Mouse (Mus musculus) kidney, embryonic 14.5 days (tissue): Measurements from ENCODE around the gene Cds2. TPM values are rescaled to one million over a fixed set of nuclear protein-coding genes. Genes with fewer than 3 reads are reported as not detected.

Source experiments
- ATAC-seq: fragments of 200-750 bp; cut with Nextera tagmentation; 2 replicates; pipeline ENCODE4 v1.8.0; 2017; ENCODE audit warnings: moderate number of reproducible peaks, mild to moderate bottlenecking, moderate TSS enrichment, moderate library complexity; ENCODE audit not compliant: low FRiP score, low TSS enrichment
- H3K27ac ChIP-seq: fragments of 300-500 bp; sonication (generic); 2 replicates; pipeline ENCODE4 v1.5.1; 2014; ENCODE audit warnings: low read depth, mild to moderate bottlenecking, low read length, moderate library complexity, mixed read lengths
- H3K27me3 ChIP-seq: fragments of 300-500 bp; sonication (generic); 2 replicates; pipeline ENCODE4 v1.6.1; 2014; ENCODE audit warnings: mild to moderate bottlenecking, low read length; ENCODE audit not compliant: control insufficient read depth, insufficient read depth
- H3K36me3 ChIP-seq: fragments of 300-500 bp; sonication (generic); 2 replicates; pipeline ENCODE4 v1.6.1; 2014; ENCODE audit warnings: low read length, mixed read lengths; ENCODE audit not compliant: control insufficient read depth, insufficient read depth
- H3K4me1 ChIP-seq: fragments of 300-500 bp; sonication (generic); 2 replicates; pipeline ENCODE4 v1.6.1; 2014; ENCODE audit warnings: low read length, mixed read lengths; ENCODE audit not compliant: control insufficient read depth, insufficient read depth
- H3K4me2 ChIP-seq: fragments of 300-500 bp; sonication (generic); replicated peaks from 2 replicates; pipeline ENCODE4 v1.6.1; 2014; ENCODE audit warnings: low read depth, mild to moderate bottlenecking, low read length
- H3K4me3 ChIP-seq: fragments of 300-500 bp; sonication (generic); 2 replicates; pipeline ENCODE4 v1.5.1; 2014; ENCODE audit warnings: mild to moderate bottlenecking, low read length
- H3K9ac ChIP-seq: fragments of 300-500 bp; sonication (generic); 2 replicates; pipeline ENCODE4 v1.6.1; 2014; ENCODE audit warnings: low read depth, mild to moderate bottlenecking, low read length, moderate library complexity
- H3K9me3 ChIP-seq: fragments of 300-500 bp; sonication (generic); 2 replicates; pipeline ENCODE4 v1.6.1; 2016; ENCODE audit warnings: low read length; ENCODE audit not compliant: control insufficient read depth
- WGBS: fragments of 180-500 bp; shearing (Covaris S2); extraction: QIAGEN DNeasy Blood & Tissue Kit; methylation state at CpG from one replicate; pipeline ENCODE4 v1.1.7; 2014; 5-methylcytosine and 5-hydroxymethylcytosine counted together
- polyA plus RNA-seq: library from polyadenylated mRNA; unstranded; fragments of >200 nt; fragmentation: Nextera tagmentation; extraction: Ambion mirVana; gene quantifications from 2 replicates; pipeline ENCODE4 v1.2.1, GENCODE M21; 2014

The Cds2 gene
- polyA plus RNA-seq, 1 experiment from 2014 or later: 24.4 TPM

GRCm38 (mm10) chr2:132276249-132276648 is 13.3 kb downstream of the Cds2 start:
- 72% methylated on average over 4 of the region's 4 CpGs for WGBS
- ATAC-seq: no peak
- Histone ChIP-seq H3K4me1 (peaks cover 5% of the 10 kb centered on the region; the same call in 1 of the 2 replicates), H3K4me3 (no peak overlapping the region), H3K9ac (no peak overlapping the region), H3K4me2 (no peak overlapping the region), H3K36me3 (no peaks in the 10 kb centered on the region), H3K27ac (no peak overlapping the region), H3K27me3 (no peaks in the 10 kb centered on the region), H3K9me3 (no peaks in the 10 kb centered on the region; the same call in 1 of the 2 replicates)

DNA sequence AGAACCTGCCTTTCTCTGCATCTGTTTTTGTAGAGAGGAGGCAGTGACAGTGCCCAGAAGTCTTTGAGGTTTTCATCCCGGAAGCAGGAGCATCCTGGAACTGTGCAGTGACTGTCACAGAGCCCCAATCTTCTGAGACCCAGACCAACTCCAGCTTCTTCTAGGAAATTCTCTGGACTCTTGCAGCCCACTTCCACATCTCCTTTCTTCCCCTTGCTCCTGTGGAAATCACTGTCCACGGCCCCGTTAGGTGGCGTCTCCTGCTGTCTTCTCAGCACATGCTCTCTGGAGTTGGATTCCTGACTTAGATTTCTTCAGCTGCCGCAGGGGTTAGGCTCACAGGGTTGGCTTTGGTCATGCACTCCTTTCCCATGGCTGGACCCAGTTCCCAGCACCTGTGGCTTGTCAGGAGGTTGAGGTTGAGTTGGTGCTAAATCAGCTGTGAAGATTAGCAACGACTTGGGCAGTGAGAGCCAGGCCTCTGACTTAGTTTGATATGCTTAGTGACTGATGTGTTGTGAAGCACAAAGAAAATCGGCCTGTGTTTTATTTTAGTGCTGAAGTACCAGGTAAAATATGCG is 15.4 kb downstream of the Cds2 start:
- 46% methylated on average over 8 of the region's 8 CpGs for WGBS
- no peaks in the 10 kb centered on the region; the same call in 1 of the 2 replicates for H3K9me3 ChIP-seq
- peak; percentile 68; the same call in 1 of the 2 replicates for ATAC-seq
- peaks cover 24% of the 10 kb centered on the region for H3K4me1 ChIP-seq
- no peak overlapping the region for H3K4me2 ChIP-seq
- peak overlapping the region; percentile 6; the same call in 1 of the 2 replicates for H3K27ac ChIP-seq
- no peaks in the 10 kb centered on the region for H3K27me3 ChIP-seq
- H3K36me3 ChIP-seq: no peaks in the 10 kb centered on the region
- no peak overlapping the region for H3K9ac ChIP-seq
- H3K4me3 ChIP-seq: no peak overlapping the region

GRCm38 (mm10) chr2:132279336-132279882 is 16.5 kb downstream of the Cds2 start:
- ATAC-seq: no peak
- H3K4me1 ChIP-seq: peaks cover 24% of the 10 kb centered on the region

DNA sequence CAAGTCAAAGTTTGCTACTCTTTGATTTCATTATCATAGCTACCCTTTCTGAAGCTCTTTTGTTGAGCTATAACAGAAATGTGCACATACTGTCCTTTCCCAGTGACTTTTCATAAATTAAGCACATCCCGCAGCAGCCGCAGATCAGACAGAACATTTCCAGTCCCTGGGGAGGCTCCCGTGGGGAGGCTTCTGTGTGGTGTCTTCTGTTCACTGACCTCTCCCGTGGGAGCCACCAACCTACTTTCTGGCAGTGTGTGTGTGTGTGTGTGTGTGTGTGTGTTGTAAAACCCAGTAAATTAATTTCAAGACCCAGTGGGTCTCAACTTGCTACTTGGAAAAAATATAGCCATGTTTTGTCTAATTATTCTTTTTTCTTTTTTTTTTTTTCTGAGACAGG is 17.0 kb downstream of the Cds2 start:
- Histone ChIP-seq H3K36me3 (no peaks in the 10 kb centered on the region), H3K9ac (no peak overlapping the region), H3K27ac (no peak overlapping the region), H3K4me1 (peaks cover 24% of the 10 kb centered on the region), H3K27me3 (no peaks in the 10 kb centered on the region), H3K9me3 (no peaks in the 10 kb centered on the region), H3K4me3 (no peak overlapping the region), H3K4me2 (no peak overlapping the region)
- ATAC-seq: no peak
- 56% methylated on average over 4 of the region's 4 CpGs for WGBS

More at GRCm38 (mm10) chr2:132279336-132279882, 16.5 kb downstream of the Cds2 start:
- Histone ChIP-seq H3K27ac (no peak overlapping the region), H3K27me3 (no peaks in the 10 kb centered on the region), H3K4me2 (no peak overlapping the region), H3K9ac (no peak overlapping the region), H3K4me3 (no peak overlapping the region), H3K9me3 (no peaks in the 10 kb centered on the region), H3K36me3 (no peaks in the 10 kb centered on the region)
- WGBS: 58% methylated on average over 3 of the region's 3 CpGs

DNA sequence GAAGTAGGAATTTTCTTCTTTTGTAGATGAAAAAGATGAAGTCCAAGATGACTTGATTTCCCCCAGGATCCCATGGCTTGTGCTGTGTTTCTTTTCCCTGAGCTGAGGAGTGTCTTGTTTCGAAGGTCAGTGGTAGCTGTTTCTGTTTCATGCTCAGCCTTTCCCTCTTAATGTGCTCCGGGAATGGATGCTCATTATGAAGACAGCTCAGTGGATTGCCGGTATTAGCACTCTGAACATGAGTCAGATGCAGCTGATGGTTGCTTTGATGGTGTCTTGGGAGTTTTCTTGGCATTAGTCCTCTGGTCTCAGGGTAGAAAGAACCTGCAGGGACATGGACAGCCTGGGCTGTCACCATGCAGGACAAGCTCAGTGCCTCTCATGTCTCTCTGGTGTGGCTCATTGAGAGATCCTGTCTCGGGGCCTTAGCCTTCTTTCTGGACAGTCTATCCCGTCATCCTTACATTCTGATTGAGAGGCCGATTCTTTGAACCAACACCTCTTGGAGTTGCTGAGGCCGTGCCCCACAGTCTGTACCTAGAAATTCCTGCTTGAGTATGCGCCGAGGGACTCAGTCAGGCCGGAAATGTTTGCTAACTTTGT is 17.7 kb downstream of the Cds2 start:
- 89% methylated on average over 10 of the region's 10 CpGs for WGBS
- Histone ChIP-seq H3K27me3 (no peaks in the 10 kb centered on the region), H3K27ac (no peak overlapping the region), H3K9me3 (no peaks in the 10 kb centered on the region), H3K4me1 (peaks cover 28% of the 10 kb centered on the region), H3K4me2 (no peak overlapping the region), H3K4me3 (no peak overlapping the region), H3K9ac (no peak overlapping the region), H3K36me3 (no peaks in the 10 kb centered on the region)
- ATAC-seq: no peak

DNA sequence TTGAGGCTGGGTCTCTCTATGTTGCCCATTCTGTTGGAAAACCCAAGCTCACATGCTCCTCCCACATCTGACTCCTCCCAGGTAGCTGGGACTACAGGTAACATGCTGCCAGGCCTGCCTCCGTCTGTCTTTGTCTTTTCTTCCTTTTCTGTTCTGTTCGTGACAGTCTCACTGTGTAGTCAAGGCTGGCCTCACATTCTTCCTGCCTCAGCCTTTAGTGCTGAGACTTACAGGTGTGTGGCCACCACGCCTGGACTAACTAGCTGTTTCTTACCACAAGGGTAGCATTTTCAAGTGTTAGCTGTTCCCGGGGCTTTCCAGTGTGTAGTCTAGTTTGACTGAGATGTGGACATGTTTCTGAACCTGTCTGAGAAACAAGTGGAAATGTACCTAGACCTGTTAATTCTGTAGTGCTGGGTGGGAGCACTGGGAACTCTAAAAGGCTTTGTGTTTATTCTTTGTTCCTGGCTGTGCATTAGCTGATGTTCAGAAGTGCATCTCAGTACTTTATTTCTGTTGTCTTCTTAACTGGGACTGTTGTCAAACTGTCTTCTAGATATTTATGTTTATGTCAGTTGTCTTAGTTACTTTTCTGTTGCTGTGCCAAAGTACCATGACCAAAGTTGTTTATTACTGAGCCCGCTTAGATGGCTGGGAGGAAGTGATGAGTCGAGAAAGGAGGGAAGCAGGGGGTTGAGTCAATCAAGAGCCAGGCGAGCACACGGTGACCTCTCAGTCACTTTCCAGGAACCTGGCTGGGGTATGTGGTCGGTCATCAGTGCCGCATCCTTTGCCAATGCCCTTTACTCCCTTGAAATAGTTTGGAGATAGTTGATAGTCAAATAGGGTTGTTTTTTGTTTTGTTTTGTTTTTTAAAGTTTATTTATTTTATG is 18.9 kb downstream of the Cds2 start:
- H3K9me3 ChIP-seq: no peaks in the 10 kb centered on the region
- no peak overlapping the region for H3K9ac ChIP-seq
- peaks cover 28% of the 10 kb centered on the region for H3K4me1 ChIP-seq
- WGBS: 57% methylated on average over 10 of the region's 10 CpGs
- ATAC-seq: no peak
- H3K27me3 ChIP-seq: no peaks in the 10 kb centered on the region
- H3K4me3 ChIP-seq: no peak overlapping the region
- H3K36me3 ChIP-seq: no peaks in the 10 kb centered on the region
- H3K27ac ChIP-seq: no peak overlapping the region
- H3K4me2 ChIP-seq: no peak overlapping the region

- peaks cover 28% of the 10 kb centered on the region for H3K4me1 ChIP-seq
- no peaks in the 10 kb centered on the region for H3K27me3 ChIP-seq
- H3K9ac ChIP-seq: no peak overlapping the region
- no peak for ATAC-seq
- no peaks in the 10 kb centered on the region for H3K9me3 ChIP-seq
- peak overlapping the region; percentile 59; the same call in 1 of the 2 replicates for H3K27ac ChIP-seq
- no peaks in the 10 kb centered on the region for H3K36me3 ChIP-seq
- no peak overlapping the region for H3K4me3 ChIP-seq
- WGBS: 48% methylated on average over 12 of the region's 12 CpGs
- H3K4me2 ChIP-seq: no peak overlapping the region; the same call in 1 of the 2 replicates
These were observed 19.7 kb downstream of the Cds2 start for GRCm38 (mm10) chr2:132282453-132283174.

- Histone ChIP-seq H3K36me3 (no peaks in the 10 kb centered on the region), H3K9ac (0 out of 2 replicates have a peak overlapping the region, but pooled peaks have one; percentile 23), H3K27me3 (no peaks in the 10 kb centered on the region), H3K4me1 (peaks cover 24% of the 10 kb centered on the region), H3K27ac (peak overlapping the region; percentile 60; the same call in 1 of the 2 replicates), H3K4me2 (no peak overlapping the region), H3K9me3 (no peaks in the 10 kb centered on the region), H3K4me3 (no peak overlapping the region)
- WGBS: 70% methylated on average over 15 of the region's 15 CpGs
- no peak for ATAC-seq
These were observed 20.5 kb downstream of the Cds2 start for GRCm38 (mm10) chr2:132283236-132284070.
